Mouse (Mus musculus) CH12.LX (cell line): Measurements from ENCODE around the gene H2-M5. TPM values are rescaled to one million over a fixed set of nuclear protein-coding genes. Genes with fewer than 3 reads are reported as not detected.

ENCODE experiments used
- DNase-seq: peaks from one replicate; pipeline ENCODE4 v3.0.0-alpha.2; 2013; ENCODE audit errors: extremely low read depth
- H3K27ac ChIP-seq: 2 replicates; pipeline ENCODE4 v1.5.1; 2012; ENCODE audit warnings: low read depth, mild to moderate bottlenecking, control low read depth, moderate library complexity; ENCODE audit not compliant: insufficient read depth
- H3K27me3 ChIP-seq: replicated peaks from 2 replicates; pipeline ENCODE3; 2012; ENCODE audit warnings: inconsistent platforms
- H3K36me3 ChIP-seq, 2 experiments: replicated peaks in 1 of 2; 2 replicates each; pipeline versions ENCODE3 to v1.6.1; 2012; ENCODE audit warnings: inconsistent platforms in 1 of 2, low read length in 1 of 2, mild to moderate bottlenecking in 1 of 2, mixed read lengths in 1 of 2, moderate library complexity in 1 of 2; ENCODE audit not compliant: control insufficient read depth in 1 of 2, insufficient read depth in 1 of 2
- H3K4me1 ChIP-seq, 2 experiments: 2 replicates each; pipeline ENCODE4 v1.6.1; 2012; ENCODE audit warnings: inconsistent platforms in 1 of 2, moderate library complexity in 1 of 2; ENCODE audit not compliant: insufficient read depth in 2 of 2, control insufficient read depth in 1 of 2
- H3K4me2 ChIP-seq: 2 replicates; pipeline ENCODE4 v1.6.1; 2012; ENCODE audit warnings: low read depth, mild to moderate bottlenecking, control low read depth; ENCODE audit not compliant: poor library complexity, insufficient read depth, severe bottlenecking
- H3K4me3 ChIP-seq, 3 experiments: fragments of 150-350 bp in 1 of 3; sonication (generic) in 1 of 3; replicated peaks in 1 of 3; 2 replicates each; pipeline versions ENCODE3 to v1.5.1; 2011 to 2012; ENCODE audit warnings: low read depth in 2 of 3, low read length in 2 of 3, mild to moderate bottlenecking in 2 of 3, moderate library complexity in 2 of 3, control low read depth in 1 of 3, improper control_type of control experiment in 1 of 3, inconsistent platforms in 1 of 3, mixed read lengths in 1 of 3; ENCODE audit not compliant: poor library complexity in 1 of 3
- H3K79me2 ChIP-seq: replicated peaks from 2 replicates; pipeline ENCODE4 v1.6.1; 2012; ENCODE audit warnings: mild to moderate bottlenecking, moderate library complexity; ENCODE audit not compliant: control insufficient read depth, poor library complexity, insufficient read depth, severe bottlenecking; ENCODE audit errors: extremely low read depth
- H3K9ac ChIP-seq: 2 replicates; pipeline ENCODE4 v1.6.1; 2012; ENCODE audit warnings: low read depth, mild to moderate bottlenecking, control low read depth, moderate library complexity; ENCODE audit not compliant: insufficient read depth
- H3K9me3 ChIP-seq: replicated peaks from 2 replicates; pipeline ENCODE3; 2012; ENCODE audit warnings: low read length, inconsistent platforms, mixed read lengths
- CHD1 ChIP-seq: IDR thresholded peaks from 2 replicates; pipeline ENCODE4 v1.6.1; 2012; ENCODE audit warnings: low read depth, low read length, improper control_type of control experiment, inconsistent platforms
- CHD2 ChIP-seq: IDR thresholded peaks from 2 replicates; pipeline ENCODE4 v1.6.1; 2011; ENCODE audit warnings: low read length, improper control_type of control experiment
- CTCF ChIP-seq, 2 experiments: IDR thresholded peaks in 1 of 2; conservative IDR thresholded peaks in 1 of 2; 2 replicates each; pipeline ENCODE4 v1.5.1; 2011 to 2012; ENCODE audit warnings: low read depth in 2 of 2, low read length in 2 of 2, improper control_type of control experiment in 1 of 2, inconsistent platforms in 1 of 2, mild to moderate bottlenecking in 1 of 2, moderate library complexity in 1 of 2
- E2F4 ChIP-seq: IDR thresholded peaks from 2 replicates; pipeline ENCODE4 v1.6.1; 2011; ENCODE audit warnings: low read depth, low read length, improper control_type of control experiment; ENCODE audit not compliant: insufficient replicate concordance
- ELF1 ChIP-seq: IDR thresholded peaks from 2 replicates; pipeline ENCODE4 v1.6.1; 2014; ENCODE audit warnings: low read depth, mild to moderate bottlenecking, inconsistent platforms, low read length, improper control_type of control experiment
- ETS1 ChIP-seq: conservative IDR thresholded peaks from 2 replicates; pipeline ENCODE4 v1.6.1; 2012; ENCODE audit warnings: low read depth, mild to moderate bottlenecking, inconsistent platforms, low read length, improper control_type of control experiment, moderate library complexity
- HCFC1 ChIP-seq: IDR thresholded peaks from 2 replicates; pipeline ENCODE4 v1.6.1; 2012; ENCODE audit warnings: low read depth, mild to moderate bottlenecking, inconsistent platforms, low read length, improper control_type of control experiment
- IRF4 ChIP-seq: IDR thresholded peaks from 2 replicates; pipeline ENCODE4 v1.6.1; 2014; ENCODE audit warnings: low read depth, mild to moderate bottlenecking, inconsistent platforms, low read length, improper control_type of control experiment
- JUN ChIP-seq: IDR thresholded peaks from 2 replicates; pipeline ENCODE4 v1.6.1; 2011; ENCODE audit warnings: low read depth, mild to moderate bottlenecking, low read length, improper control_type of control experiment, moderate library complexity; ENCODE audit not compliant: insufficient read depth
- KAT2A ChIP-seq: IDR thresholded peaks from 2 replicates; pipeline ENCODE4 v1.6.1; 2012; ENCODE audit warnings: low read length, improper control_type of control experiment, inconsistent platforms; ENCODE audit not compliant: insufficient replicate concordance
- MAX ChIP-seq: IDR thresholded peaks from 2 replicates; pipeline ENCODE4 v1.6.1; 2011; ENCODE audit warnings: low read length, improper control_type of control experiment
- RAD21 ChIP-seq: IDR thresholded peaks from 2 replicates; pipeline ENCODE4 v1.6.1; 2011; ENCODE audit warnings: low read depth, mild to moderate bottlenecking, low read length, improper control_type of control experiment, moderate library complexity
- RCOR1 ChIP-seq: conservative IDR thresholded peaks from 2 replicates; pipeline ENCODE4 v1.6.1; 2012; ENCODE audit warnings: low read depth, mild to moderate bottlenecking, inconsistent platforms, low read length, improper control_type of control experiment
- SMC3 ChIP-seq: IDR thresholded peaks from 2 replicates; pipeline ENCODE4 v1.6.1; 2011; ENCODE audit warnings: low read depth, low read length, improper control_type of control experiment
- TBP ChIP-seq: conservative IDR thresholded peaks from 2 replicates; pipeline ENCODE4 v1.6.1; 2011; ENCODE audit warnings: low read depth, low read length, improper control_type of control experiment
- ZMIZ1 ChIP-seq: IDR thresholded peaks from 2 replicates; pipeline ENCODE4 v1.6.1; 2012; ENCODE audit warnings: low read depth, mild to moderate bottlenecking, inconsistent platforms, low read length, improper control_type of control experiment
- dilution Hi-C: fragments of 300-500 bp; cut with MboI; formaldehyde crosslinking; loops from 2 replicates; pipeline ENCODE4 v1.14.3; 2020; ENCODE audit warnings: low sequenced_read_pairs; ENCODE audit not compliant: extremely low pct_unique_long_range_greater_than_20kb, extremely low pct_ligation_motif_present
- in situ Hi-C: fragments of 300-500 bp; cut with MboI; formaldehyde crosslinking; loops from 3 replicates; pipeline ENCODE4 v1.14.3; 2019; ENCODE audit warnings: low sequenced_read_pairs, low pct_ligation_motif_present, low pct_unique_long_range_greater_than_20kb, mixed read lengths
- polyA plus RNA-seq: library from polyadenylated mRNA; unstranded; fragments of >175 nt; gene quantifications from 2 replicates; pipeline ENCODE4 v1.2.1, GENCODE M21; 2012; ENCODE audit warnings: low read depth; ENCODE audit not compliant: insufficient read length
- total RNA-seq, 2 experiments: library from RNA; depleted of rRNA; stranded (reverse); fragments of 300-350 nt in 1 of 2; fragments of >200 nt in 1 of 2; gene quantifications; 2 replicates each; pipeline ENCODE4 v1.2.3; 2012 to 2014

H2-M5 gene
- total and polyA plus RNA-seq, 3 experiments, result 1.1 to 2.2 (median 1.1) TPM

DNA sequence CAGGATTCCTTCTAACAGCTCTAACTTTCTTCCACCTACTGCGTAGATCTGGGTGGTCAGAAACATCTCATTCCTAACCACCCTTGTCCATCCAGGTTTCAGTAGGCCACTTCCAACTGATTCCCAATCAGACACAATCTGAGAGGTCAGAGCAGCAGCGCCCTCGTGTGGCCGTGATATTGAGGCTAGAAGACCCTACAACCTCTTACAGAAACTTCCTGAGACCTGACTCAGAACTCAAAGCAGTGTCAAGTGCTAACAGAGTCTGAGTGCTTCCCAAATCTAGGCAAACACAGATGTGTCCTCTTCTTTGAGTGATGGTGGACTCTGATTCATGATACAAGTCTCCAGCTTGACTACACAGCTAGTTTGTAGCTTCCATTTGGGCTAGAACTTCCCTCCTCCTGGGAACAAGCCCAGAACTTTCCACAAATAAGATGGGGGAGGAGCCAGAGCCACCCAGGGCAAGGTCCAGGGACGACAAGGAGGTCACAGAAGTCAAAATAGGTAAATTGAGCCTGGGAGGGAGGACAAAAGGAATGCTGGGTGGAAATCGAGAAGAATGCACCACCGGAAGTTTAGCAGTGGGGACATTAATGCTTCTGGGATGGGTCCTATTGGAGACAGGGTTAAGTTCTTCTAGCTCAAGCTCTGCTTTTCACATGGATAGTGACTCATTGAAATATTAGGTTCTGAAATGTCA, 7.8 kb upstream of the H2-M5 start:
- TF ChIP-seq MAX (no peak), ELF1 (0 out of 2 replicates have a peak, but pooled peaks have one; percentile 15), RAD21 (peak; percentile 76), CHD1 (no peak), RCOR1 (no peak), HCFC1 (no peak), CTCF (conservative IDR thresholded peaks at IDR 0.05 in 1 of 2, IDR thresholded peaks at IDR 0.05 in 1 of 2; ENCODE audit: low read depth in 2 of 2, low read length in 2 of 2) (peak; percentile 79 to 90), ETS1 (no peak), CHD2 (no peak), IRF4 (peak; percentile 14; the same call in 1 of the 2 replicates), JUN (no peak), ZMIZ1 (no peak), SMC3 (peak; percentile 88), E2F4 (no peak)
- TF ChIP-seq, all 38 proteins: peak for 5
- Histone ChIP-seq H3K4me2 (no peak overlapping the region), H3K4me3 (no peak overlapping the region), H3K27me3 (no peaks in the 10 kb centered on the region), H3K4me1 (peaks cover 2 to 33% of the 10 kb centered on the region in 2 experiments; a peak in 2 of 4 replicates), H3K9me3 (no peaks in the 10 kb centered on the region), H3K79me2 (no peaks in the 10 kb centered on the region), H3K27ac (no peak overlapping the region), H3K36me3 (no peaks in the 10 kb centered on the region), H3K9ac (no peak overlapping the region)
- DNase-seq, result peak; percentile 78
- dilution Hi-C loops (no loop called here), in situ Hi-C loops (loop anchor here (10.0 kb wide), 1 partner anchor 82 kb away; no protein-coding TSS in a partner anchor)

GRCm38 (mm10) chr17:36995448-36995847, 6.1 kb upstream of the H2-M5 start:
- Histone ChIP-seq H3K9me3 (no peaks in the 10 kb centered on the region), H3K4me2 (no peak overlapping the region), H3K4me1 (peaks cover 3 to 43% of the 10 kb centered on the region in 2 experiments; a peak in 2 of 4 replicates), H3K36me3 (no peaks in the 10 kb centered on the region), H3K9ac (no peak overlapping the region; the same call in 1 of the 2 replicates), H3K4me3 (no peak overlapping the region), H3K27me3 (no peaks in the 10 kb centered on the region), H3K79me2 (no peaks in the 10 kb centered on the region), H3K27ac (no peak overlapping the region)
- DNase-seq, result no peak
- dilution Hi-C loops, result no loop called here
- 0 out of 4 replicates have a peak, but pooled peaks of 1 of the 2 experiments have one; percentile 13 for TF ChIP-seq CTCF (conservative IDR thresholded peaks at IDR 0.05 in 1 of 2, IDR thresholded peaks at IDR 0.05 in 1 of 2; ENCODE audit: low read depth in 2 of 2, low read length in 2 of 2)
- TF ChIP-seq KAT2A, result no peak
- no peak for TF ChIP-seq RCOR1
- no peak for TF ChIP-seq TBP
- TF ChIP-seq ETS1, result no peak
- no peak for TF ChIP-seq ELF1
- in situ Hi-C loops, result loop anchor here (10.0 kb wide), 1 partner anchor 81 kb away; no protein-coding TSS in a partner anchor
